Mouse (Mus musculus) heart, embryonic 16.5 days (tissue): Measurements from ENCODE around the gene Pola1. TPM values are rescaled to one million over a fixed set of nuclear protein-coding genes. Genes with fewer than 3 reads are reported as not detected.

ENCODE experiments used
- ATAC-seq: fragments of 200-750 bp; cut with Nextera tagmentation; replicated peaks from 2 replicates; pipeline ENCODE4 v1.8.0; 2017; ENCODE audit warnings: moderate number of reproducible peaks; ENCODE audit not compliant: insufficient read depth, low FRiP score; ENCODE audit errors: extremely low read depth
- H3K27ac ChIP-seq: fragments of 300-500 bp; sonication (generic); 2 replicates; pipeline ENCODE4 v1.5.1; 2014; ENCODE audit warnings: mild to moderate bottlenecking, low read length, control low read depth, moderate library complexity
- H3K27me3 ChIP-seq: fragments of 300-500 bp; sonication (generic); 2 replicates; pipeline ENCODE4 v1.6.1; 2014; ENCODE audit warnings: low read length, mixed read lengths; ENCODE audit not compliant: control insufficient read depth, insufficient read depth
- H3K36me3 ChIP-seq: fragments of 300-500 bp; sonication (generic); 2 replicates; pipeline ENCODE4 v1.6.1; 2014; ENCODE audit not compliant: control insufficient read depth, insufficient read depth
- H3K4me1 ChIP-seq: fragments of 300-500 bp; sonication (generic); 2 replicates; pipeline ENCODE4 v1.6.1; 2014; ENCODE audit warnings: low read length, mixed read lengths; ENCODE audit not compliant: control insufficient read depth, insufficient read depth
- H3K4me2 ChIP-seq: fragments of 300-500 bp; sonication (generic); 2 replicates; pipeline ENCODE4 v1.6.1; 2014; ENCODE audit warnings: low read depth, mild to moderate bottlenecking, control low read depth, low read length
- H3K4me3 ChIP-seq: fragments of 300-500 bp; sonication (generic); 2 replicates; pipeline ENCODE4 v1.5.1; 2014; ENCODE audit warnings: mild to moderate bottlenecking, control low read depth, low read length
- H3K9ac ChIP-seq: fragments of 300-500 bp; sonication (generic); 2 replicates; pipeline ENCODE4 v1.6.1; 2014; ENCODE audit warnings: low read length, control low read depth
- H3K9me3 ChIP-seq: fragments of 300-500 bp; sonication (generic); replicated peaks from 2 replicates; pipeline ENCODE4 v1.6.1; 2016; ENCODE audit warnings: low read length; ENCODE audit not compliant: control insufficient read depth
- WGBS: fragments of 180-500 bp; shearing (Covaris S2); extraction: QIAGEN DNeasy Blood & Tissue Kit; methylation state at CpG from one replicate; pipeline ENCODE4 v1.1.7; 2014; 5-methylcytosine and 5-hydroxymethylcytosine counted together
- polyA plus RNA-seq: library from polyadenylated mRNA; unstranded; fragments of >200 nt; fragmentation: Nextera tagmentation; extraction: Ambion mirVana; gene quantifications from 2 replicates; pipeline ENCODE4 v1.2.1, GENCODE M21; 2015

Pola1 gene
- polyA plus RNA-seq, 1 experiment from 2014 or later: 11.6 TPM

- H3K9ac ChIP-seq: no peak overlapping the region
- no peaks in the 10 kb centered on the region for H3K4me1 ChIP-seq
- 77% methylated on average over 1 of the region's 1 CpGs for WGBS
- H3K4me2 ChIP-seq: no peak overlapping the region
- no peaks in the 10 kb centered on the region for H3K9me3 ChIP-seq
- H3K36me3 ChIP-seq: no peaks in the 10 kb centered on the region
- ATAC-seq: no peak
- no peaks in the 10 kb centered on the region for H3K27me3 ChIP-seq
- no peak overlapping the region for H3K4me3 ChIP-seq
- no peak overlapping the region for H3K27ac ChIP-seq
Observed at GRCm38 (mm10) chrX:93369708-93370107, 262.2 kb downstream of the Pola1 start.

GRCm38 (mm10) chrX:93368211-93368610 lies 263.7 kb downstream of the Pola1 start:
- Histone ChIP-seq H3K4me3 (no peak overlapping the region), H3K27me3 (no peaks in the 10 kb centered on the region), H3K27ac (no peak overlapping the region), H3K4me1 (no peaks in the 10 kb centered on the region), H3K36me3 (no peaks in the 10 kb centered on the region), H3K9ac (no peak overlapping the region), H3K4me2 (no peak overlapping the region), H3K9me3 (no peaks in the 10 kb centered on the region)
- ATAC-seq: no peak
- 79% methylated on average over 3 of the region's 3 CpGs for WGBS

- Histone ChIP-seq H3K27me3 (no peaks in the 10 kb centered on the region), H3K4me1 (no peaks in the 10 kb centered on the region), H3K9ac (no peak overlapping the region), H3K9me3 (no peaks in the 10 kb centered on the region), H3K36me3 (no peaks in the 10 kb centered on the region), H3K4me2 (no peak overlapping the region), H3K27ac (no peak overlapping the region), H3K4me3 (no peak overlapping the region)
- 59% methylated on average over 1 of the region's 1 CpGs for WGBS
- no peak for ATAC-seq
Observed at GRCm38 (mm10) chrX:93321336-93321735, 310.6 kb downstream of the Pola1 start.

GRCm38 (mm10) chrX:93319979-93320378 lies 312.0 kb downstream of the Pola1 start:
- Histone ChIP-seq H3K9ac (no peak overlapping the region), H3K27ac (no peak overlapping the region), H3K36me3 (no peaks in the 10 kb centered on the region), H3K27me3 (no peaks in the 10 kb centered on the region), H3K4me2 (no peak overlapping the region), H3K4me3 (no peak overlapping the region), H3K9me3 (no peaks in the 10 kb centered on the region), H3K4me1 (no peaks in the 10 kb centered on the region)
- no peak for ATAC-seq
- WGBS: 59% methylated on average over 2 of the region's 2 CpGs

- no peaks in the 10 kb centered on the region for H3K4me1 ChIP-seq
- H3K4me3 ChIP-seq: no peak overlapping the region
- WGBS: 47% methylated on average over 4 of the region's 4 CpGs
- no peak overlapping the region for H3K27ac ChIP-seq
- H3K4me2 ChIP-seq: no peak overlapping the region
- no peaks in the 10 kb centered on the region for H3K9me3 ChIP-seq
- no peaks in the 10 kb centered on the region for H3K36me3 ChIP-seq
- H3K9ac ChIP-seq: no peak overlapping the region
- no peaks in the 10 kb centered on the region for H3K27me3 ChIP-seq
- no peak for ATAC-seq
Observed at GRCm38 (mm10) chrX:93317577-93317976, 314.4 kb downstream of the Pola1 start.

- no peak overlapping the region for H3K9ac ChIP-seq
- no peak overlapping the region for H3K4me2 ChIP-seq
- H3K9me3 ChIP-seq: no peaks in the 10 kb centered on the region
- no peak overlapping the region for H3K4me3 ChIP-seq
- peaks cover 21% of the 10 kb centered on the region for H3K27me3 ChIP-seq
- no peaks in the 10 kb centered on the region for H3K4me1 ChIP-seq
- H3K27ac ChIP-seq: no peak overlapping the region
- H3K36me3 ChIP-seq: no peaks in the 10 kb centered on the region
- 77% methylated on average over 7 of the region's 7 CpGs for WGBS
- no peak for ATAC-seq
Observed at GRCm38 (mm10) chrX:93305780-93306179, 326.2 kb downstream of the Pola1 start.

GRCm38 (mm10) chrX:93301798-93302197 lies 330.2 kb downstream of the Pola1 start:
- Histone ChIP-seq H3K9me3 (no peaks in the 10 kb centered on the region), H3K9ac (no peak overlapping the region), H3K27me3 (peaks cover 55% of the 10 kb centered on the region), H3K4me1 (peaks cover 3% of the 10 kb centered on the region; the same call in 1 of the 2 replicates), H3K4me2 (no peak overlapping the region), H3K36me3 (no peaks in the 10 kb centered on the region), H3K4me3 (no peak overlapping the region), H3K27ac (no peak overlapping the region)
- 13% methylated on average over 7 of the region's 7 CpGs for WGBS
- no peak for ATAC-seq

- Histone ChIP-seq H3K9ac (no peak overlapping the region), H3K9me3 (no peaks in the 10 kb centered on the region), H3K27me3 (peaks cover 66% of the 10 kb centered on the region), H3K4me3 (no peak overlapping the region), H3K4me2 (no peak overlapping the region), H3K27ac (no peak overlapping the region), H3K36me3 (no peaks in the 10 kb centered on the region), H3K4me1 (peaks cover 3% of the 10 kb centered on the region; the same call in 1 of the 2 replicates)
- WGBS: 29% methylated on average over 10 of the region's 10 CpGs
- no peak for ATAC-seq
Observed at GRCm38 (mm10) chrX:93300183-93300815, 331.7 kb downstream of the Pola1 start.

GRCm38 (mm10) chrX:93299771-93300170 lies 332.2 kb downstream of the Pola1 start:
- 29% methylated on average over 6 of the region's 6 CpGs for WGBS
- Histone ChIP-seq H3K9ac (no peak overlapping the region), H3K27ac (no peak overlapping the region), H3K4me2 (no peak overlapping the region), H3K36me3 (no peaks in the 10 kb centered on the region), H3K4me3 (peak overlapping the region; percentile 47), H3K27me3 (peaks cover 70% of the 10 kb centered on the region), H3K9me3 (no peaks in the 10 kb centered on the region), H3K4me1 (peaks cover 3% of the 10 kb centered on the region; the same call in 1 of the 2 replicates)
- no peak for ATAC-seq
